Mouse (Mus musculus) hindbrain, embryonic 10.5 days (tissue): ENCODE measurements around the gene Fam133b. TPM values are rescaled to one million over a fixed set of nuclear protein-coding genes. Genes with fewer than 3 reads are reported as not detected.

Experiments used
- DNase-seq: peaks from one replicate; pipeline ENCODE4 v3.0.0-alpha.2; 2017; ENCODE audit warnings: low spot score
- H3K27ac ChIP-seq: fragments of 300-500 bp; sonication (generic); 2 replicates; pipeline ENCODE4 v1.5.1; 2016; ENCODE audit warnings: mild to moderate bottlenecking, moderate library complexity
- H3K27me3 ChIP-seq: fragments of 300-500 bp; sonication (generic); 2 replicates; pipeline ENCODE4 v1.6.1; 2016; ENCODE audit warnings: mild to moderate bottlenecking; ENCODE audit not compliant: poor library complexity, insufficient read depth, severe bottlenecking
- H3K36me3 ChIP-seq: fragments of 300-500 bp; sonication (generic); 2 replicates; pipeline ENCODE4 v1.6.1; 2016; ENCODE audit warnings: mild to moderate bottlenecking, moderate library complexity
- H3K4me1 ChIP-seq: fragments of 300-500 bp; sonication (generic); replicated peaks from 2 replicates; pipeline ENCODE4 v1.6.1; 2016; ENCODE audit warnings: mild to moderate bottlenecking
- H3K4me3 ChIP-seq: fragments of 300-500 bp; sonication (generic); 2 replicates; pipeline ENCODE4 v1.5.1; 2016; ENCODE audit warnings: mild to moderate bottlenecking, moderate library complexity
- H3K9me3 ChIP-seq: fragments of 300-500 bp; sonication (generic); 2 replicates; pipeline ENCODE4 v1.6.1; 2016; ENCODE audit warnings: mild to moderate bottlenecking, moderate library complexity
- WGBS: fragments of 180-500 bp; shearing (Covaris S2); methylation state at CpG from one replicate; pipeline ENCODE4 v1.1.7; 2016; 5-methylcytosine and 5-hydroxymethylcytosine counted together
- polyA plus RNA-seq: library from polyadenylated mRNA; unstranded; fragments of >200 nt; fragmentation: Nextera tagmentation; extraction: Ambion mirVana; gene quantifications from 2 replicates; pipeline ENCODE4 v1.2.1, GENCODE M21; 2016

Fam133b gene
- polyA plus RNA-seq, 1 experiment from 2014 or later = 24.5 TPM

GRCm38 (mm10) chr5:3508480-3509381, 34.9 kb upstream of the Fam133b start:
- WGBS = 74% methylated on average over 7 of the region's 7 CpGs

DNA sequence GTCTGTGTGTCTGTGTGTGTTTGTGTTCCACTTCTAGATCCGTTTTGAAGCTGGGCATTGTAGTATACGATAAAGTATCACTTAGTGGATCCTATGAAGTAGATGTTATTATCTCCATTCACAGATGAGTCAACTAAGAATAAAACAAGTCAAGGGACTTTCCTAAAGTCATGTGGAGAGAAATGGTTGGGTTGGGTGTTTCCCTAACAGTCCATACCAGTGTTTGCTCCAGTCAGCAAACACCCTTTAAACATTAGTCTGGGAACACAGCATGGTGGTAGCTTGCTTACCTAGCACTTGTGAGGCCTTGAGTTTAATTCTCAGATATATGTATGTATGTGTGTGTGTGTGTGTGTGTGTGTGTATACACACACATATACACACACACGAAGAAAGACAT, 34.1 kb upstream of the Fam133b start:
- Histone ChIP-seq H3K4me1 (no peaks in the 10 kb centered on the region), H3K36me3 (no peaks in the 10 kb centered on the region), H3K4me3 (no peak overlapping the region), H3K27ac (no peak overlapping the region), H3K9me3 (no peaks in the 10 kb centered on the region), H3K27me3 (no peaks in the 10 kb centered on the region)
- 88% methylated on average over 3 of the region's 3 CpGs for WGBS
- no peak for DNase-seq

More at GRCm38 (mm10) chr5:3508480-3509381, 34.9 kb upstream of the Fam133b start:
- DNase-seq = no peak
- Histone ChIP-seq H3K36me3 (no peaks in the 10 kb centered on the region), H3K27me3 (no peaks in the 10 kb centered on the region), H3K27ac (no peak overlapping the region), H3K4me1 (no peaks in the 10 kb centered on the region), H3K9me3 (no peaks in the 10 kb centered on the region), H3K4me3 (no peak overlapping the region)

GRCm38 (mm10) chr5:3511097-3511795, 32.4 kb upstream of the Fam133b start:
- no peaks in the 10 kb centered on the region for H3K4me1 ChIP-seq
- H3K27ac ChIP-seq = no peak overlapping the region
- no peaks in the 10 kb centered on the region for H3K9me3 ChIP-seq
- H3K36me3 ChIP-seq = no peaks in the 10 kb centered on the region
- H3K27me3 ChIP-seq = no peaks in the 10 kb centered on the region
- no peak overlapping the region for H3K4me3 ChIP-seq
- WGBS = 89% methylated on average over 10 of the region's 10 CpGs
- no peak for DNase-seq

DNA sequence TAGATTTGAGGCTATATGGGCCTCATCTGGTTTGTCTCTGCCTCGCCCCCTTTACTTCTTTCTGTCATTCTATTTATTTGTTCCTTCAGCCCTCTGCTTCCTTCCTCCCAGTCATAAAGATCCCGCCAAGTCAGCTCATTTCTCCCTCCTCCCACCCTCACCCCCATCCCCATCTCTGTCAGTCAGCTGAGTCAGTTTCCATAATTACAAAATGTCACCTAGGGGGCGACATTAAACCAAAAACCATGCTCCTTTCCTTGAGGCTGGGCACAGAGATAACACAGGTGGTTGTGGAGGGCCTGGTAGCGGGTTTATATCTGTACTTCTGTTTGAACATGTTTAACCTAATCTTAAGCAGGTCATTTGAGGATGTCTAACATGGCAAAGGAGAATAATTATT, 31.0 kb upstream of the Fam133b start:
- Histone ChIP-seq H3K27me3 (no peaks in the 10 kb centered on the region), H3K36me3 (no peaks in the 10 kb centered on the region), H3K27ac (no peak overlapping the region), H3K9me3 (no peaks in the 10 kb centered on the region), H3K4me1 (no peaks in the 10 kb centered on the region), H3K4me3 (no peak overlapping the region)
- WGBS = 51% methylated on average over 4 of the region's 4 CpGs
- DNase-seq = no peak

DNA sequence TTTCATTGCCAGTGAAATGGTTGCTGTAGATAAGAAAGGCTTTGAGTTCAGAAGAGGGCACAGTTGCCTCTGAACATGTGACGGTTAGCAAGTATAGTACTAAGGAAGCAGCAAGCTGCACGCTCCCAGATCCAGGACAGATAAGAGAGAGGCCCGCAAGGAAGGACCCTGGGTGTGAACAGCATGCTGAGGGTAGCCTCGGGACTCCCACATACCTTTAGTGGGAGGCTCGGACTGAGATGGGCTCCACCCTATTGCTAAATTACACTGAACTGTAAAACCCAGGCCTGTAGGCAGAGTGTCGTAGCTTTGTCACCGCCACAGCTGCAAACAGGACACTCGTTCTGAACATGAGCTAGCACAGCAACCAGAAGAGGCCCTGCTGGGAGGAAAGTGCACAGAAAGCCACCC, 28.7 kb upstream of the Fam133b start:
- H3K36me3 ChIP-seq = no peaks in the 10 kb centered on the region
- no peak overlapping the region for H3K27ac ChIP-seq
- WGBS = 75% methylated on average over 8 of the region's 8 CpGs
- H3K4me3 ChIP-seq = no peak overlapping the region
- DNase-seq = no peak
- H3K9me3 ChIP-seq = no peaks in the 10 kb centered on the region
- no peaks in the 10 kb centered on the region for H3K4me1 ChIP-seq
- H3K27me3 ChIP-seq = no peaks in the 10 kb centered on the region

DNA sequence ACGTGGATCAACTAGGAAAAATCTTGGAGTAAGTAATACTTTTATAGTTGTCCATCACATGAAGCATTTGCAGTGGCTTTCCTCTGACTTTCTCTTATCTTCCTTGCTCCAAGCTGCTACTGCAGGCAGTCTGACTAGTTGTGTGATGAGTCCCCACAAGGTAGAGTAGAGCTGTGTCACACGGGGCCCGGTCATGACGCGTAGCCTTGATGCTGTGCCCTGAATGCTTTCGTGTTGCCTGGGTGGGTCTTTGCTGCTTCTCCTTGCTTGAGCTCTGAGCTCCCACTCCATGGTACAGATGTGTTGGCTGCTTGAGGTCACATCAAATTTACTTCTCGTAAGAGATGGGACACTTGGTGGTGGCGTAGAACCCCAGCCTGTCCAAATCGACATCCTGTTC, 28.2 kb upstream of the Fam133b start:
- 92% methylated on average over 9 of the region's 9 CpGs for WGBS

GRCm38 (mm10) chr5:3516481-3517075, 27.1 kb upstream of the Fam133b start:
- no peaks in the 10 kb centered on the region for H3K9me3 ChIP-seq
- no peaks in the 10 kb centered on the region for H3K36me3 ChIP-seq
- no peaks in the 10 kb centered on the region for H3K27me3 ChIP-seq
- H3K4me1 ChIP-seq = no peaks in the 10 kb centered on the region
- WGBS = 77% methylated on average over 9 of the region's 9 CpGs
- DNase-seq = no peak
- H3K27ac ChIP-seq = no peak overlapping the region
- no peak overlapping the region for H3K4me3 ChIP-seq

More for the DNA sequence above, 28.2 kb upstream of the Fam133b start:
- Histone ChIP-seq H3K27ac (no peak overlapping the region), H3K27me3 (no peaks in the 10 kb centered on the region), H3K36me3 (no peaks in the 10 kb centered on the region), H3K9me3 (no peaks in the 10 kb centered on the region), H3K4me3 (no peak overlapping the region), H3K4me1 (no peaks in the 10 kb centered on the region)
- no peak for DNase-seq

DNA sequence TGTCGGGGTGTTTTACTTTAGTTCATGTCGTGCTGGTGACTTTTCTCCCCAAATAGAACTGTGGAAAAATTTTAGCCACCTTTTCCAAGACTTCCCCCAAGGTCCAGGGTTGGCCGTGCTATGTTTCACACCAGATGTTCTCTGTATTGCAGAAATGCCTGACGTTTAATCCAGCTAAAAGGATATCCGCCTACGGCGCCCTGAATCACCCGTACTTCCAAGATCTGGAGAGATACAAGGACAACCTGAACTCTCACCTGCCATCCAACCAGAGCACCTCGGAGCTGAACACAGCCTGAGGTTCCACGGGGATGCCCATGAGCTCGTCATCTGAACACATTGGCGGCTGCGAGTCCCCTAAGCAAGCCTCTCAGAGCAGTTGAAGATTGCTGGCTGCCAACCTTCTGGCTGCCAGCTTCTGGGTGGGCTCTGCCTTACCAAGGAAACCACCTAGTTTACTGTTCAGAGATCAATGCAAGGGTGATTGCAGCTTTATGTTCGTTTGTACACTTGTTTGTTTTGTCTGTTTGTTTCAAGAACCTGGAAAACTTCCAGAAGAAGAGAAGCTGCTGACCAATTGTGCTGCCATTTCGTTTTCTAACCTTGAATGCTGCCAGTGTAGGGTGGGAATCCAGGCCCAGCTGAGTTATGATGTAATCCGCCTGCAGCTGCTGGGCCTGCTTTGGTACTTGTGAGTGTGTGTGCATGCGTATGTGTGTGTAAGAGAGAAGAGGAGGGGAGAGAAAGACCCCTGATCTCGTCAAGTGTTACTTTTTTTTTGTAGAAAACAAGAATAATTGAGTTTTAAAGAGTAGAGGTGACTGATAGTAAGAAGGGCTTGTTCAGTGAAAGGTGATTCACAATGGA, 22.9 kb upstream of the Fam133b start:
- no peak overlapping the region for H3K4me3 ChIP-seq
- no peak for DNase-seq
- H3K9me3 ChIP-seq = no peaks in the 10 kb centered on the region
- no peaks in the 10 kb centered on the region for H3K27me3 ChIP-seq
- WGBS = 91% methylated on average over 18 of the region's 18 CpGs
- H3K36me3 ChIP-seq = no peaks in the 10 kb centered on the region
- H3K4me1 ChIP-seq = no peaks in the 10 kb centered on the region
- H3K27ac ChIP-seq = no peak overlapping the region

GRCm38 (mm10) chr5:3521741-3522140, 21.9 kb upstream of the Fam133b start:
- 87% methylated on average over 12 of the region's 12 CpGs for WGBS
- H3K4me1 ChIP-seq = peaks cover 7% of the 10 kb centered on the region
- no peak for DNase-seq

DNA sequence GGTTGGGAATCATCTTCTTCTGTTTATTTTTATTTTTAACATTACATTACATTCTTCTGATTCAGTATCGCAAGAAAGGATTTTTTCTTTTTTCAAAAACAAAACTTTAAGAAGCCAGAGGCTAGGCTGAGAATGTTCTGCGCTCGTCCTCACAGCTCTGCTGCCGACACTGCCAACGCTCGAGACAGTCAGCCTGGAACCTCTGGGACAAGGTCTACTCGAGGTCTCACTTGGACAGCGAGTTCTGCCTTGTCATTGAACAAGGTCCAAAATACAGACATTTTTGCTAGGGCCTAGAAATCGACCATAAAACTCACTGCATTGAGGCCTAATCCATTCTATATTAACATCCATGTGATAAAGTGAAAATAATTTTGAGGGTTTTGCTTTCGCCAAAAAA, 20.8 kb upstream of the Fam133b start:
- Histone ChIP-seq H3K27ac (no peak overlapping the region), H3K4me3 (no peak overlapping the region), H3K36me3 (no peaks in the 10 kb centered on the region), H3K9me3 (no peaks in the 10 kb centered on the region), H3K4me1 (peaks cover 18% of the 10 kb centered on the region), H3K27me3 (no peaks in the 10 kb centered on the region)
- 91% methylated on average over 10 of the region's 10 CpGs for WGBS
- DNase-seq = no peak

More at GRCm38 (mm10) chr5:3521741-3522140, 21.9 kb upstream of the Fam133b start:
- no peaks in the 10 kb centered on the region for H3K27me3 ChIP-seq
- H3K27ac ChIP-seq = no peak overlapping the region
- H3K4me3 ChIP-seq = no peak overlapping the region
- H3K36me3 ChIP-seq = no peaks in the 10 kb centered on the region
- no peaks in the 10 kb centered on the region for H3K9me3 ChIP-seq

DNA sequence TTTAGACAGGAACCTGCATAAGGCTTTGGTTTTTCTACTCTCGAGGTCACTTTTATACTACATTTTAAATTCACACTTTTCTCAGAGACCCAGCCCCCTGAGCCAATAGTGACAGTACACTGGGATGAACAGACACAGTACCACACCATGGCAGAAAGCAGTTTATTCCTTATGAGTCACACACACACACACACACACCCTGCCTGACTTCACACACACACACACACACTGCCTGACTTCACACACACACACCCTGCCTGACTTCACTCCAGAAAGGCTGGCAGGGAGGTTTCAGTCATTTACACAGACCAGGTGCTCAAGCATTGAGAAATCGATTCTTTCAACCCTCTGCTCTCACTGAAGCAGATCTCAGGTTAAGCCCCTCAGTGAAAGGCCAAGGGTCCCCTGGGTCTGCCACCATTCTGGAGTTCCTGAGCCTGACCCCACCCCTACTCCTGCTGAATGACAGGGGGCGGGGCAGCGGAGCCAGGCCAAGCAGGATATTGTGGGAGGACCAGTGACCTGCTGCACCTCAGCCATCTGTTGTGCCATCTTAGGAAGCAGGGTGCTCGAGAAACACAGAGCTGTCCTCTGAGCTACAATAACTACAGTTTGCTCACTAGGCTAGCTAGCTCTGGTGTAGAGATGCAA, 16.5 kb upstream of the Fam133b start:
- DNase-seq = peak; percentile 74
- H3K9me3 ChIP-seq = no peaks in the 10 kb centered on the region
- H3K4me3 ChIP-seq = no peak overlapping the region
- WGBS = 25% methylated on average over 5 of the region's 5 CpGs
- H3K27me3 ChIP-seq = no peaks in the 10 kb centered on the region
- H3K27ac ChIP-seq = peak overlapping the region; percentile 59
- H3K36me3 ChIP-seq = no peaks in the 10 kb centered on the region
- peaks cover 19% of the 10 kb centered on the region for H3K4me1 ChIP-seq
